Mouse (Mus musculus) stomach, postnatal 0 days (tissue): ENCODE results near the gene Tmem168.

Experiments used
- CTCF ChIP-seq: IDR thresholded peaks from 2 replicates; pipeline ENCODE4 v1.5.1; 2016; ENCODE audit warnings: antibody characterized with exemption, low read depth, mild to moderate bottlenecking, moderate library complexity
- EP300 ChIP-seq: optimal IDR thresholded peaks from 2 replicates; pipeline ENCODE3; 2016; ENCODE audit warnings: antibody characterized with exemption

GRCm38 (mm10) chr6:13607621-13608493 is at the start of gene Tmem168:
- TF ChIP-seq CTCF (peak; percentile 20; the same call in 1 of the 2 replicates), EP300 (peak; percentile 52)
